Mouse (Mus musculus) liver, adult 2 months (tissue): ENCODE measurements around the gene Cdkn2b.

Source experiments
- CTCF ChIP-seq: fragments of 200-500 bp; IDR thresholded peaks from 2 replicates; pipeline ENCODE4 v1.5.1; 2011; ENCODE audit warnings: low read depth, low read length, control low read depth
- POLR2A ChIP-seq: fragments of 200-500 bp; IDR thresholded peaks from 2 replicates; pipeline ENCODE4 v1.6.1; 2011; ENCODE audit warnings: low read length, control low read depth; ENCODE audit not compliant: insufficient read depth; ENCODE audit errors: extremely low read depth

- TF ChIP-seq CTCF (no peak), POLR2A (no peak)
These were observed 24.3 kb downstream of the Cdkn2b start for GRCm38 (mm10) chr4:89286566-89286965.
